Mouse (Mus musculus): ENCODE measurements around the gene Tnfrsf11a.

The Tnfrsf11a gene

DNA sequence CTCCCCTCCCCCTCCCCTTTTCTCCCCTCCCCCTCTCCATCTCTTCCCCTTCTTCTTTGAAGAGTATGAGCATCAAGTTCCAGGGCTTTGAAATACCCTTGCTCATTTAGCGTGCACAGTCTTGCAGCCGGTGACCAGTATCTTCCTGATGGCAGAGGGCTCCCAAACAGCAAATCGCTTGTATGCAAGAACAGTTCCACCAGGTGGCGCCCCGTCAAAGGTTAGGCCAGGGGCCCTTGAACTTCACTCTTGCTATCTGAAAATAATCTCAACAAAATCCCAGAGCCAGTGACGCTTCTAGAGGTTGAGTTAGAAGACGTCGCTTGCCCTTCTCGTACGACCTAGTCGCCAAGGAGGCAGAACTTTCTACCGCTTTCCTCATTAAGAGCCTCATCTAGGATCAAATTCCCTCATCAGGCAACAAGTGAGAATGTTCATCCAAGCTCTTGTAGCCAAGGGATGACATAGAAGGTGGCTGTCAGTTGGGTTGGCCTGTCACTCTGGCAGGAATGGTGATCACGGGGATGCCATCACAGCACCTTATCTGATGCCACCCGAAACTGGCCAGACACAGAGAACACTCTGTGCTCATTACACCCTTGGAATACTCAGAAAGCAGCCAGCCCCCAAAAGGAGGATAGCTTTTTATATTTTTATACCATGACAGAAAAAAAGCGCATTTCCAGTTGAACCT, 110.7 kb downstream of the Tnfrsf11a start:
- in situ Hi-C loops (cut with MboI; ENCODE audit: low sequenced_read_pairs), result loop anchor here (10.0 kb wide), 2 partner anchors 144 to 504 kb away; no protein-coding TSS in a partner anchor

DNA sequence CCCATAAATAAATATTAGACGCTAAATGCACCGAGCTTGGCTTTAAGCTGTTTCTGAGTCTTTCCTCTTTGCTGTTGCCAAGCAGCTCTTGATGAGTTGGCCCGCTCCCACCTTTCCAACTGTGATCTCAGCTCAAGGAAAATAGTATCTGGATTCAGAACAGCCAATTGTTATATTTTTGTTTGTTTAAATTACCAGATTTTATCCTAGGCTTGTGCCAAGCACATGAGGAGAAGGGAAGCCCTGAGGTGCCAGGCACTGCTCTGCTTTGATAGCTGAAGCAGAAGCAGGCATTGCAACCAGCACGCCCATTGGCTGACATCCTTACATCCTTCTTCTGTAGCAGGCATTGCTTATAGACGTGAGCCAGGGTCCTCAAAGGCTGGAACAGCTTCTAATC, 114.5 kb downstream of the Tnfrsf11a start:
- in situ Hi-C loops (cut with MboI; ENCODE audit: low sequenced_read_pairs), result loop anchor here (10.0 kb wide), 2 partner anchors 140 to 500 kb away; no protein-coding TSS in a partner anchor

All from CH12F3 (cell line).